Mouse (Mus musculus) lung, postnatal 4 days (tissue): ENCODE results near the gene Gm266.
"Not testable (repeated sequence)": the region's sequence is repeated elsewhere in the genome, so short reads cannot be mapped to it uniquely, and the experiment has no call there.

Experiments
- DNase-seq, 2 experiments: peaks; one replicate each; pipeline ENCODE4 v3.0.0; 2021

Gene Gm266

GRCm38 (mm10) chr12:111485652-111486306 lies at the start of gene Gm266:
Gm266 (minus strand) TSS chr12:111485823.
- peak; percentile 22 to 34 for DNase-seq

DNA sequence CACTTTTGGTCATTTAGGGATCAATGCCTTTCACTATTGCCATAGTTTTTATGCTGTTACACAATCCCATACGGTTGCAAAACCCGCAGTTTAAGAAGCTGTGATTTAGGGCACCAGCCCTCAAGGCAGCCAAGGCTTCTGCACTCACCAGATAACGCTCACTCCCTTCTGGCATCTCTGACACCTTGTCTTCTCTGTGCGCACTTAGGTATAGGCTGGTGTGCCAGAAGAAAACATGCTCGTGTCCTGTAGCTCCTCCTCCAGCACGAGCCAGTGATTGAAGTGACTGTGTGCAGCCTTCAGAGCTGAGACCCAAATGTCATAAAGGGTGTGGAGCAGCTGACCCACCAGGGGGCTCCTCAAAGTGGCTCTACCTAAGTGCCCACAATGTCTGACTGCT lies 49.7 kb upstream of the Gm266 start:
- DNase-seq, result peak in 1 of 2 experiments; percentile 27

- DNase-seq, result no peak
Measured at GRCm38 (mm10) chr12:111533096-111533794, 47.6 kb upstream of the Gm266 start.

- DNase-seq, result no peak
Measured at GRCm38 (mm10) chr12:111529192-111529591, 43.6 kb upstream of the Gm266 start.

- DNase-seq, result no peak
Measured at GRCm38 (mm10) chr12:111527643-111528281, 42.1 kb upstream of the Gm266 start.

- no peak for DNase-seq
Measured at GRCm38 (mm10) chr12:111524883-111525282, 39.3 kb upstream of the Gm266 start.

- no peak for DNase-seq
Measured at GRCm38 (mm10) chr12:111524469-111524868, 38.8 kb upstream of the Gm266 start.

DNA sequence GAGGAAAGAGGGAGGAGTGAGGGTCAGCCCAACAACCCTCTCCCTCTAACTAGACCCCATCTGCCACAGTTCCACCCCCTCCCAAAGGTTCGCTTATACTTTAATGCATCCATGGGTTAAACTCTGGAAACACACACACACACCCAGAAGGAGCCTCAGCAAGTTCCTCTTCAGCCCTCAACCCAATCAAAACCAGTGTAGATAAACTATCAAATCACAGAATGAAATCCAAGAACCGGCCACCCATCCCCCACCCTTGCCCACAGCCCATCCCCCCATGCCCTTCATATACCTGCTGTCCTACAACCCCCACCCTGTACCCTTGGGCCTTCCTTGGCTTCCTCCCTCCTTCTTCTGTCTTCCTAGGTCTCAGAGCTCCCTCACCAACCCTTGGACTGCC lies 35.4 kb upstream of the Gm266 start:
- no peak for DNase-seq

- no peak for DNase-seq
Measured at GRCm38 (mm10) chr12:111519821-111520220, 34.2 kb upstream of the Gm266 start.

- no peak for DNase-seq
Measured at GRCm38 (mm10) chr12:111518391-111518790, 32.8 kb upstream of the Gm266 start.

DNA sequence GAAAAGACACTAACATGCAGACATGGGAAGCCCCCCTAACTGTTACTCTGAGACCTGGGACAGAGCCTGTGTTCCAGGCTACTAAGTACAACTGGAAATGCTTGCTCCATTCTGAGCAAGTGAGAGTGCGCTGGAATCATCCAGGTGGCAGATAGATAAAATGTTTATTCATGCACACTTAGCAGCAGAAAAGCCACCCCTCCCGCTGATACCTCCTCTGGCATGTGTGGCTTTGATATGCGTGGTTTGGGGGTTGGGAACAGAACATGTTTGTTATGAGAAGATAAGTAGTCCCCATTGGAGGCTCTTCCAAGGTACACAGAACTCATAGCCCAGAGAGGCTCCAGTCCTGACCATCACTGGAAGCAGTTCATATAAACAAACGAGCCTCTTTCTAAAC lies 32.3 kb upstream of the Gm266 start:
- no peak for DNase-seq

DNA sequence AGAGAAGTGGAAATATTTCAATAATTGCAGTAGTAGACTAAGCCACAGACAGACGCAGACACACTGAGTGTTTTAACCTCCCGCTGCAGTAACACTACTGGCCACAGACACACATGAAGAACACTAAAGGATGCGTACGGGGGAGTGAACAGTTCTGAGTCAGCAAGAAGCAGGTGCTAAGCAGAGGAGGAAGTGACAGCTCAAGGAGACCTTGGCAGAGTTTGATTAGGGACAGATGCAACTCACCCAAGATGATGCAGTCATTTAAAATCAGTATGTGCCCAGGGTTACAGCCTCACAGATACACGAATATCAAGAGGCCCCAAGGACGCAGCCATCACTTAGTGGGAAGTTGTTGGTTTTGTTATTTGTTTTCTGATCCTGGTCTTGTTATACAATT lies 31.2 kb upstream of the Gm266 start:
- DNase-seq, result no peak

GRCm38 (mm10) chr12:111515920-111516319 lies 30.3 kb upstream of the Gm266 start:
- no peak for DNase-seq

GRCm38 (mm10) chr12:111514874-111515649 lies 29.4 kb upstream of the Gm266 start:
- no peak for DNase-seq

DNA sequence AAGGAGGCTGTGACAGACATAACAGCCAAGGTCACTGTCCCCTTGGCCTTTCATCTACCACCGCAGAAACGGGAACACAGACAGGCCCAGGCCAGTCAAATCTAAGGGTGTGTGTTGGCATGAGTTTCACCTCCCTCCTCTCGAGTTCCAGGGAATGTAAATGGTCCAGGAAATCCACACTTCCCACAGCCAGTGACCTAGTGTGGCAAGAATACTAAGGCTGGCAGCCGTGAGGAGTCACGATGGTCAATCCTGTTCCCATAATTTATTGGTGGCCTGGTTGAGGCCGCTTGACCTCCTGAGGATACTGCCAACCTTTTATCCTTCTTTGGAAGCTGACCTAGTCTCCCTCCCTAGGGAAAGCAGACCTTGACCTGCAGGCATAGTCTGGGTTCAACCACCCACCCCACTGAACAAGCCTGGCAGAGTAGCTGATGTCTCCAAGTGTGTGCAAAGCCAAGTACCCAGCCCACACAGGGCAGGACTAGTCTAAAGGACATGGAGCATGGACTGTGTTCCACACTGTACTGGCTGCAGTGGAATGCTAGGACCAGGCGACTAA lies 28.7 kb upstream of the Gm266 start:
- DNase-seq, result no peak

DNA sequence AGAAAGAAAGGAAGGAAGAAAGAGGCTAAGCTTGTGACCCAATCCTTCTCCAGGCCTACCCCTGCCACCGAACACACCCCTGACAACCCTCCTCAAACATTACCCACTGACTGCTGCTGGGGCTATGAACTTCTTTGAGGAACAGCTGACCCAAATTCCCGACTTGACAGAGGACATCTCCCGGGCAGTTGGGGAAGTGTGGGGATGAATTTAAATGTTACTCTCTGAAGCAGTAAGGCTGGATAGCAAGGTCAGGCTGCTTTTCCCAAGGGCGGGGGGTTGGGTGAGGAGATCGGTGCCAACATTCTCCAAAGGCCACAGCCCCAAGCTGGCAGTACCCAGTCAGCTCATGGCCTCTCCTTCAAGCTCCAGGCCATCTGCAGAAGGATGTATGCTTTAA lies 28.1 kb upstream of the Gm266 start:
- DNase-seq, result no peak

GRCm38 (mm10) chr12:111512572-111513063 lies 27.0 kb upstream of the Gm266 start:
- no peak for DNase-seq

- not testable (repeated sequence) for DNase-seq
Measured at GRCm38 (mm10) chr12:111508438-111508837, 22.8 kb upstream of the Gm266 start.

DNA sequence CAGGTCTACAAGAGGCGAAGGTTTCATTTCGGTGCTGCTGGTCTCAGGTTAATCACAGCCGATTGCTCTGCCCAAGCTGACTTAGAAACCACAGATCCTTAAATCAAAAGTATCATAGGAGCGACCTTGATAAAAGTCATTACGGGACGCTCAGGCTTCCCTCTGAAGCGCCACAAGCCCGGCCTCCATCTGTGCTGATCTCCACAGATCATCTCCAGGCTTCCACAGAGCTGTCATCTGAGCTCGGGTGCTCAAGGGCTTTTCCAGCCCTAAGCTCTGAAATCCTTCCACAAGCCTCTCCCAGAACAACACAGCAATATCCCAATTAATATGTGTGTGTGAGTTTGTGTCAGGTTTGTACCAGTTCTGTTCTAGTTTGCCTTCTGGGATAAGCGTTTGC lies 22.3 kb upstream of the Gm266 start:
- no peak for DNase-seq

DNA sequence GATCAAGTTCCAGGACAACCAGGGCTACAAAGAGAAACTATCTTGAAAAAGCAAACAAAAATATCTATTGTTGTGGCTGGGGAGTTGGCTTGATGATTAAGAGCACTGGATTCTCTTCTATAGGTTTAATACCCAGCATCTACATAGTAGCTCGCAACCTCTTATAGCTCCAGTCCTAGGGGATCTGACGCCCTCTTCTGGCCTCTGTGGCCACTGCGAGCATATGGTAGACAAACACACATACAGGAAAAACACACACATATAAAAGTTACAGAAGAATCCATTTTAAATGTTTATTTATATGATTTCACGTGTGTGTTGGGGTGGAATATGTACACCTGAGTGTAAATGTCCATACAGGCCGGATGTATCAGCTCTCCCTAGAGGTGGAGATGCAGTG lies 21.4 kb upstream of the Gm266 start:
- no peak for DNase-seq

DNA sequence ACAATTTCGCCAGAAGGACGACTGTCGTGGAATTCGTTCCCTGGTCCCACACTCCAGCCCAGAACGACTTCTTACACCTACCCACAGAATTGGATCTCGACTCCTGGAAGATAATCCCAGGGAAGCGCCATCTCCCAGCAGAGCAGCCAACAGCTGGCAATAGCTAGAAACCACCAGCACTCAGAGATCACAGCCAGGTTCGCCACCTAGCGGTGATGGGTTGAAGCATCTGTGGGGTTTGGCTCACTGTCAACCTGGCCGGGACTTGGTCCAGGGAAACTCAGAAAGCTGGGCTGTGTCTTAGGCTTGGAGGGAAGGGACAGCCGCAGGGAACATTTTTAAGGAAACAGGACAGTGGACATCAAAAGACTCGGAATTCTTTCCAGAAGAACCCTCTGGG lies 19.3 kb upstream of the Gm266 start:
- DNase-seq, result peak; percentile 90 to 93

DNA sequence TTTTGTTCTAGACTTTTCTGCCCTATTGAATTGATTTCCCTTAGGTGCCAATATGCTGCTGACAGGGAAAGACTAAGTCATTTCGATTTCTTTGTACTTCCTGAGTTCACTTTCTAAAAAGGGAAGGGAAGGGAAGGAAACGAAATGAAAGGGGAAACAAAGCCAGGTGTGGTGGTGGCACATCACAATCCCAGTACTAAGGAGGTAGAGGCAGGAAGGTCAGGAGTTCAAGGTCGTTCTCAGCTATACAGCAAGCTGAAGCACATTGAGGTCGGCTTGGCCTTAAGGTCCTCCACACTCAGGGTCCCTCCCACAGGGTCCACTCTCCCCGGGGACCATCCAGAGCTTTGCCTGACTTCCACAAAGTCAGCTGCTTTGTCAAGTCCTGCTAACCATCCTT lies 17.9 kb upstream of the Gm266 start:
- DNase-seq, result no peak

GRCm38 (mm10) chr12:111503063-111503567 lies 17.5 kb upstream of the Gm266 start:
- DNase-seq, result peak; percentile 12 to 56
